Mouse (Mus musculus): ENCODE measurements around the gene Pld2. TPM values are rescaled to one million over a fixed set of nuclear protein-coding genes. Genes with fewer than 3 reads are reported as not detected.

The Pld2 gene
- total RNA-seq, 4 experiments from 2014 or later, result 7.8 to 15.0 (median 11.2) TPM

DNA sequence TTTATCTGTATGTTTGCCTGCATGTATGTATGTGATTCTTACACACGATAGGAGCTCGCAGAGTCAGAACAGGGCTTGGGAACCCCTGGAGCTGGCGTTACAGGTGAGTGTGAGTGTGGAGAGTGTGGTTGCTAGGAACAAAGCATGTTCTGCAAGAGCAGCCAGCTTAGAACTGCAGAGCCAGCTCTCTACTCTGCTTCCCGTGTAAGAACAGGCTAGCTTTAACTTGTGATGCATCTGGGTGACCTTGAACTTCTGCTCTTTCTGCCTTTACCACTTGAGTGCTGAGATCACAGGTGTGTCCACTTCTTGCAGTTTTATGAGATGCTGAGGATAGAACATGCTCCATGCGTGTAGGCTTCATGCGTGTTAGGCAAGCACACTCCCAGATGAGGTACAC, 39.1 kb downstream of the Pld2 start:
- DNase-seq, result no peak

DNA sequence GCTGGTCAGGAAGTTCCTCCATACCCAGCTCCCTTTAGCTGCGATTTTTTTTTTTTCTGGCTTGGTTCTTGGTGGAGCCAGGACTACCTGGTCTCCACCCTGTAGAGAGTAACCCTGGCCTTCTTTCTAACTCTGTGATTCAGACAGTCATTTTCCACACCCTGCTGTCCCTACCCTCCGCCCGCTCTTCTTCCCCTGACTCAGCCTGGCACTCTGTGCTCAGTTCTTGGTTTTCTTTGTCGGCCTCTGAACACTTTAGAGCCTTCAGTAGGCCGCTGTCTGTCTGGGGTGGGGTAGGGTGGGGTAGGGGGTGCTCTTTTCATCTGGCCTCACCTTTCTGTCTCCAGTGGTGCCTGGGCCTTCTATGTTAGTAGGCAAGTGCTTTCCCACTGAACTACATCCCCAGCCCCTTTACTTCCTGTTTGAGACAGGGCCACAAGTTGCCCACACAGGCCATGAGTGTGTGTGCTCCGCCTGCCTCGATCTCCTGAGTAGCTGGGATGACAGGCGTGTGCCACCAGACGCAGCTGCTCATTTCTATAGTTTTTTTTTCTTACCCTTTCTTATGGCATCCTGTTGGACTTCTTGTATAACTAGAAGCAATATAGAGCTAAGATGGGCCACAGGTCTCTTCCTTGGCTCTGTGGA, 40.0 kb downstream of the Pld2 start:
- no peak for DNase-seq

DNA sequence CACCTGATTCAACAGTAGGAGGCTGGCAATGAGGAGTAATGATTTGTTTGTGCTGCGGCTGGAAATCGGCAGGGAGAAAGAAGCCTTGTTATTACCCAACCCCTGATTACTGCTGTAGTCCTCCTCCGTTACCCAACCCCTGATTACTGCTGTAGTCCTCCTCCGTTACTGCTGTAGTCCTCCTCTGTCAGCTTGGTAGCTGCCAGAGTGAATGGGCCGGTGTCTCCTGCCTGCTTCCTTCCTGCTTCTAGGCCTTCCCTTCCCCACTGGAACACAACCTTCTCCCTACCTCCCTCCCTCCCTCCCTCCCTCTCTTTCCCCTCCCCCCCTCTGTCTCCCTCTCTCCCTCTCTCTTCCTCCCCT, 40.5 kb downstream of the Pld2 start:
- no peak for DNase-seq

DNA sequence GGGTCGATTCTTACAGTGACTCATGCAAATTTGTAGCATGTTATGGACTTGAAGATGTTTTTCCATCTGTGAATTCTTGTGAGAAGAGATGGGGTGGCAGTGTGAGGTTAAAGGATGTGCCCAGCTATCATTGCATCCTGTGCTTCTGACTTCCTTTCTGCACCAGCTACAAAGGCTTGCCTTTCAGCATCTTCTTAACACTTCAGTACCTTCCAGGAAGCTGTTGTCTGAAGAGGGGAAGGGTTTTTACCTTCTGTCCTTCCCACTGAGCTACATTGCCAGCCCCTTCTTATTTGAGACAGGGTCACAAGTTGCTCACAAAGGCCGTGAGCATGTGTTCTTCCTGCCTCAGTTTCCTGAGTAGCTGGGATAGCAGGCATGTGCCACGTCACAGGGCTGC, 41.1 kb downstream of the Pld2 start:
- no peak for DNase-seq

DNA sequence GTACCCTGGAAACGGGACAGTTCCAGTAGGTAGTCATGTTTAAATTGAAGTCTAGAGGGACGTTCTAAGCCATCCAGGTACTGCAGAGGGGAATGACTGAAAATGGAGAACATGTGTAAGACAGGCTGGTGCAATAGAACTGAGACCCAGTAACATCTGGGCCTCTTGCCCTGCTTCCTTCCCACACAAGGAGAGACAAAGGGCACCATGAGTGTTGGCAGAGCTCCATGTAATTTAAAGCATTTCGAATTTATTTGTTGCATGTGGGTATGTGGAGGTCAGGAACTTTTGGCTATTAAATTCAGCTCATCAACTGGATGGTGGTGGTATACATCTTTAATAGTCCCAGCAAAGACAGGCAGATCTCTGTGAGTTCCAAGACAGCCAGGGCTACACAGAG, 42.3 kb downstream of the Pld2 start:
- no peak for DNase-seq

DNA sequence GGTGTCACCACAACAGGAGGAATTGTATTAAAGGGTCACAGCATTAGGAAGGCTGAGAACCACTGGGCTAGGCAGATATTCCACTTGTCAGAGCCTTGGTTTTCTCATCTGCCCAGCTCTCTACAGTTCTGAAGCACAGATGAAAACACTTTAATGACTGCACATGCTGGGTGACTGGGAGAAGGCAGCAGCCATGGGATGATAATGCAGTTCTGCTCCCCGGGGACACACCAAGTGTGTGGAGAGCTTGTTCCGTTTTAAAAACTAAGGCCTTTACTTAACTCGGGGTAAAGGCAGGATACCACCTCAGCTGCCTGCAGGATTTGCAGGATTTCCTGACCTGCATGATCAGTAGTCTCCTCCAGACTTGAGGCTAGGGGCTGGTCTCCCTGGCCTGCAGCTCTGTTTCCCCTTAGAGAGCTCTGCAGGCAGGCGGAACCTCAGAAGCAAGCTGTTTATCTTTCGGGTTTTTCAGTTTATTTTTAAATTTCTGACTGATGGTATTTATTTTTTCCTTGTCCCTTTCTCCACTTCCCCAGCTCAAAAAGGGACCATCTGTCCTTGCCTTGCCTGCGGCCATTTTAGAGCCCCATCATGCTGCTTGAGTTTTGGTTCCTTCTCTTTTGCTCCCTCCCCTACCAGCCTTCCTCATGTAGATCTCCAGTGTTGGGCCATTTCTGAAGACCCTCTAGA, 43.3 kb downstream of the Pld2 start:
- no peak for DNase-seq

DNA sequence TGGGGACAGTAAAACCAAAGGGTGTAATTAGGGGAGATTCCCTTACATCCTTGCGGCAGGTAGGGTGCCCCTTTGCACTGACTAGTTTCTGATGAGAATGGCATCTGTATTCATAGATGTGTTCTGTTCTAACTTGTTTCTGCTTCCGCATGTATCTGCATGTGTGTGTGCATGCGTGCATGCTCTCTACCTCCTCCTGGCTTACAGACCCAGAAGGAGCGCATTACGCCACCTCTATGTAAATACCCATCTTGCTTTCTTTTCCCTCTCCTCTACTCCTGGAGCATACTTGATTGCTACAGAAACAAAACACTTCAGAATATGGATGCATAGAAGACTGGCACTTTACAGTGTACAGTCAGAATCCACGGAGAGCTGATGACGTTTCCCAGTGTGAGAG, 43.9 kb downstream of the Pld2 start:
- no peak for DNase-seq

DNA sequence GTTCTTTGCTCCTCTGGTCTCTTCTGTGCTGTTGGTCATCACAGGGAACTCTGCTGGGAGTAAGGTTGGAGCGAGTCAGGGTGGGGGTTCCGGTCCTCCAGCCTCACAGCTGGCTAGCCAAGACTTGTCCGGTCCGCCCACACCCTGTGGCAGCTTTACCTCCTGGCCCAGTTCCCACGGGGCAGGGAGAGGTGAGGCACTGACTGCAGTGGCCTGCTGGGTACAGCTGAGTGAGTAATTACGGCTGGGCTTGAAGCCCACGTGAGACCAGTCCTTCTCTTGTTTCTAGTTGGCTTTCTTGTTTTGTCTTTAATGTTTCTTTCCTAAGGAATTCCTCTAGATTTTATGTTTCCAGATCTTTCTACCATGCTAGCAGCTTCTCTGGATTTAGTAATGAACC, 45.6 kb downstream of the Pld2 start:
- DNase-seq, result no peak

DNA sequence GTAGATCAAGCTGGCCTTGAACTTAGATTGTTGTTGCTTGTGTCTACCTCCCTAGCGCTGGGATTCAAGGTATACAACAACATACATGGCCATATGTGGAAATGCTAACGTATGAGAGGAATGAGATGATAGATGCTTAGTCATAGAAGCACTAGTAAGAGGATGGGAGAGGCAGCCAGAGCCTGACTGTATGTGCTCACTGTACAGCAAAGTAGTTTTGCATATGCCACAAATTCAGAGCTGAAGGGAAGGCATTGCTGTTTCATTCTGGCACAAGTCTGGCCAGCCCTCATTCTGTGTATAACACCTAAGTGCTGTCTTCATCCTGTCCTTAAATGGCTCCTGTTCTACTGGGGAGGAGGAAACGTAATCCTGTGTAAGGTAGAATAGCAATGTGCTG, 46.4 kb downstream of the Pld2 start:
- no peak for DNase-seq

DNA sequence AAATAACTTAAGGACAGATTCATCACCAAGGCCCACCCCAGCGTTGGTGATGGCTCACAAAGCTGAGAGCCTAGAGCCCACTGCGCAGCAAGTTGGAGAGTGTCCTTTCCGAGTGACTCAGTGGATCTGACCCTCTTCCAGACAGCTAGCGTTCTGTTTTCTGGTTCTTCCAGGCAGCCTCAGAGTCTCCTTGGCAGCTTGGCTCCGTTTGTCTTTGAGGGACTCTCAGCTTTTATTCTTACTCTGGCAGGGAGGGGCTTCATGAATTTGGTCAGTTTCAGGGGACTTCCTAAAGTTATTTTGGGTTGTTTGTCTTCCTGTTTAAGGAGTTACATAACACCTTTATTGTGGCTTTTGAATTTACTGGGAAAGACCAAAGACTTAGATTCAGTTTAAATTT, 47.1 kb downstream of the Pld2 start:
- DNase-seq, result no peak

DNA sequence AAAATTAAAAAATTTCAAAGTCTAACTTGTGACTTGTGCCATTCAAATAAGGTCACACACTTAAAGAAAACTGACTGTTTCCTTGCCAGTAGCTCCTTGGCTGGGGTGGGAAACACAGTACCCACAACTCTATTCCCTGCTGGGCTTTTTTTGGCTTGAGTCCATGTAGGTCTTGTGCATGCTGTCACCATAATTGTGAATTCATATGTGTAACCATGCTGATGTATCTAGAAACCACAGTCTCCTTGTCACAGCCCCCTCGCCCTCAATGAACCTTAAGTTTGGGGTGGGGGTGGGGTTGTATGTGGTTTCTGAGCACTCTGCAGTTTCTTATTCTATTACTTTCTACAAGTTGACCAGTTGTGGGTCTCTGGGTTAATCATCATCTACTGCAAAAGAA, 51.9 kb downstream of the Pld2 start:
- no peak for DNase-seq

DNA sequence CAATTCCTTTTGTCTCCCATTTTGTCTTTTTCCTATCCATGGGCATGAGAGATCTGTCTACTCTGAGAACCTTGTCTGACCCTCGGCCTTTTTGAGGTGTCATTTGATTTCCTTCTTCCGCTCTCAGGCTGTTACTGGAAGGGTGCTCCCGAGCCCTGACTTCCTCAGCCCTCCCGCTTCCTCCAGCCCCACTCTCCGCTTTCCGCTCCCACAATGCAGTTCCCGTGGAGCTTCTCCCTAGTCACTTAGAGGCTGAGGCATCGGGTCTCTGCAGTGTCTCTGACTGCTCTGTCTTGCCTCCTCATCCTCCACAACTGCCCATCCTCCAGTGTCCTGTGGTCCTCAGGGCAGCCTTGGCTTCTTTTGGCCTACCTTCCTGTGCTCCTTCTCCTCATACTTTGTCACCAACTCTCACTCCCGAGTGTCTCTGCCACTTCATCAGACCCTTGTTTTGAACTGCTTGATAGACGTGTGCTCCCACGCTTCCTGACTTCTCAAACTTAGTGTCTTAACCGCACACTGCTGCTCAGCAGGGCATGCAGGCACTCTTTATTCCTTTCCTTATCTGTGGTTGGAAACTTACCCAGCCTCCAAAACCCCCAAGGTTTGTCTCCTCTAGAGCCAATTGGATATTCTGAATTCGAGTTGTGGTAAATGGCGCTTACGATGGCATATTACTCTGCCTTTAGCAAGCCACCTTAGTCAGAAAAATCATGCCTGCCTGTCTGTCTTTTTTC, 54.6 kb downstream of the Pld2 start:
- no peak for DNase-seq

DNA sequence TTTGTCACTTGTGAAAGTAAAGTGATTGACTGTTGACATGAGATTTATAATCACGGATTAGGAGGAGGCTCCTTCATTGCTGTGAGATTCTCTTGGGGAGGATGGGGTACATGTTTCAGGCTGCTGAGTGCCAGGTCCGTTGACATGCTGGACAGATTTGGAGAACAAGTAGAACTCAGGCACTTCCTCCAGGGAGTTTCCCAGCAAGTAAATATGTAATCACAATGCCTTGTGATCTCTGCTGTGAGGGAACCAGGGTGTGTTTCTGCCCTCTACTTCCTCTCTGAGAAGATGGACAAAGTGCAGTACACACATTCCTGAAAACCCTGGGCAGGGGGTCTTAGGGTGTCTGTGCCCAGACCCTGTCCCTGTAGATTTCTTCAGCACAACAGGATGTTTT, 55.8 kb downstream of the Pld2 start:
- DNase-seq, result no peak

DNA sequence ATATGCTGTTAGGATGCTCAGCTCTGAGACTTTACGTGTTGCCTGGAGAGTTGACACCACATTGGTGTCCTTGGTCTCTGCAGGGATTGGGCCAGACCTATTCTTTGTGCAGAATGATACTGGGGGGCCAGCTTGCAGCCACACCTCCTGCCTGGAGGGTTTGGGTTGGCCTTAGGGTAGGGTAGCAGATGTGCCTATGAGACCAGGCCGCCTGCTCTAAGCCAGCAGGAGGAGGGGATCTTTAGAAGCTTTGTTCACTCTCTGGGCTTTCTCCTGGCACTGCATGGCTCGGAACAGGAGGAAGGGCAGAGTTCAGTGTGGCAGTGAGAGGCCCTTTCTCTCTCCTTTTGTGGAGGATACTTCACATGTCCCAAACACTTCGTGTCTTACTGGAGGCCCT, 56.2 kb downstream of the Pld2 start:
- DNase-seq, result no peak

DNA sequence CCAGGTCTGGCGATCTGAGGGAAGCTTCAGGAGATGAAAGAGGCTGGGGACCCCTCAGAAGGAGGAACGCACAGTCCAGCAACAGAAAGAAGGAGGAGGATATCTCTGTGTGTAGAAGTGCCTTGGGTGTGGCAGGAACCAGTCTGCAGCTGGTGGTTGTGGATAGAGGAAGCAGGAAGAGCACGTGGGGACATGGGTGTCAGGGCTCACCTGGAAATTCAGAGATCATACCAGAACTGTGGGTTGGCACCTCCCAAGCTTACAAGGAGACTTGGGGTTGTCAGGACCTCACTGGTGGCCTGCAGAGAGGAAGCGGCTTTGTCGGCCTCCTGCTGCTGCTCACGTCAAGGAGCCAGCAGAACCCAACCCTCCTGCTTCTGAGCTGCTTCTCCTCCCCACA, 57.4 kb downstream of the Pld2 start:
- no peak for DNase-seq

DNA sequence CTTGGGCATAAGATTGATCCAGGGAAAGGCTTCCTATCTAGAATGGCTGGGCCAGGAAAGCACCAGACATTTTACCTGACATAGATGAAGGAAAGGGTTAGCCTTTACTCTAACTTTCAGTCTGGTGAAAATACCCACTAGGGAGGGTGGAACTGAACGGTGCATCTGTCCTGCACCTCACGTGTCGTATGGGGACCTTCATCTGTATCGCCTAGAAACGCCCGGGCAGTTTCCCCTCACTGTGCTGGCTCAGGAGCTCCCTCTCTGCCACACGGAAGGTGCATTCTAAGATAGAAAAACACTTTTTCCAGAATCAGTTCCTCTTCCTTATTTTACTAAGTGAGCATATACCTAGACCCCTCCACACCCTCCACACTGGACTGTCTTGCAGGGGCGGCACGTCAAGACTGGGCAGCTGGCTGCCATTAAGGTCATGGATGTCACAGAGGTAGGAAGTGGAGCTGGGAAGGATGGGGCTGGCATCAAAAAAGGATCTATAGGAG, 58.6 kb downstream of the Pld2 start:
- DNase-seq, result no peak

DNA sequence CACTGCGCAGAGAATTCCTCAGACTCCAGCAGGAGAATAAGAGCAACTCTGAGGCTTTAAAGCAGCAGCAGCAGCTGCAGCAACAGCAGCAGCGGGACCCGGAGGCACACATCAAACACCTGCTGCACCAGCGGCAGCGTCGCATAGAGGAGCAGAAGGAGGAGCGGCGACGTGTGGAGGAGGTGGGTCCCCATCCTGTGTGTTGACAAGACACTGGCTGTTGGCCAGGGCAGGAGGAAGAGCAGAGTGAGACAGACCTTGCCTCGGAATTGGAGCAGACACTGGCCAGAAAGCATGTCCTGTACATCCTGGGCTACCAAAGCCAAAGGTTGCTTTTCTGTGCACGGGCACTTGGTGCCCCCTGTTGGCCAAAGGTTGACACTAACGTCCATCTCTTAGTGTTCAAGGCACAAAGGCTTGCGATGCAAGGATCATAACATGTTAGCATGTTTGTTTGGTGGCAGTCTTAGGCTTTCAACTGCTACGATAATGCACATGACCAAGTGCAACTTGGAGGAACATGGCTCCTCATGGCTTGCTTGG, 65.2 kb downstream of the Pld2 start:
- peak; percentile 63 for DNase-seq

DNA sequence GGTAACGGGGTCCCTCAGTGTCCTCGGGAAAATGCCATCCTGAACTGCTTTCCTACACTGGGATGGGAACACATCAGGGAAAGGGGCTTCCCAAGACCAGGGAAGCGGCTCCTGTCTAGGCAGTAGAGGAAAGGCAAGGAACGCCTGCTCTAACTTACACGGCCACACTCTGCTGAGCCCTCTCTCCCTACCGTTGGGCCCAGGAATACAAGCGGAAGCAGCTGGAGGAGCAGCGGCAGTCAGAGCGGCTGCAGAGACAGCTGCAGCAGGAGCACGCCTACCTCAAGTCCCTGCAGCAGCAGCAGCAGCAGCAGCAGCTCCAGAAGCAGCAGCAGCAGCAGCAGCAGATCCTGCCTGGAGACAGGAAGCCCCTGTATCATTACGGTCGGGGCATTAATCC, 66.9 kb downstream of the Pld2 start:
- no peak for DNase-seq

DNA sequence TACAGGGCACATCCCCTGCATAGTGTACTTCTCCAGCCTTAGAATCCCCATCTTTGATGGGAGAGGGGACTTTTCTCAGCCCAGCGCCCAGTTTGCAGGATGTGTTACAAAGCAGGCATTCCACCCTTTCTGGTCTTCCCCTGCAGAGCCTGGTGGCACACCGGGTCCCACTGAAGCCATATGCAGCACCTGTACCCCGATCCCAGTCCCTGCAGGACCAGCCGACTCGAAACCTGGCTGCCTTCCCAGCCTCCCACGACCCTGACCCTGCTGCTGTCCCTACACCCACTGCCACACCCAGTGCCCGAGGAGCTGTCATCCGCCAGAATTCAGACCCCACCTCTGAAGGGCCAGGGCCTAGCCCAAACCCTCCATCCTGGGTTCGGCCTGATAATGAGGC, 67.7 kb downstream of the Pld2 start:
- no peak for DNase-seq
